Mouse (Mus musculus): ENCODE measurements around the gene Gm5134. TPM values are rescaled to one million over a fixed set of nuclear protein-coding genes. Genes with fewer than 3 reads are reported as not detected.

Gm5134 gene
- polyA plus RNA-seq, 1 experiment from 2014 or later, result not detected

DNA sequence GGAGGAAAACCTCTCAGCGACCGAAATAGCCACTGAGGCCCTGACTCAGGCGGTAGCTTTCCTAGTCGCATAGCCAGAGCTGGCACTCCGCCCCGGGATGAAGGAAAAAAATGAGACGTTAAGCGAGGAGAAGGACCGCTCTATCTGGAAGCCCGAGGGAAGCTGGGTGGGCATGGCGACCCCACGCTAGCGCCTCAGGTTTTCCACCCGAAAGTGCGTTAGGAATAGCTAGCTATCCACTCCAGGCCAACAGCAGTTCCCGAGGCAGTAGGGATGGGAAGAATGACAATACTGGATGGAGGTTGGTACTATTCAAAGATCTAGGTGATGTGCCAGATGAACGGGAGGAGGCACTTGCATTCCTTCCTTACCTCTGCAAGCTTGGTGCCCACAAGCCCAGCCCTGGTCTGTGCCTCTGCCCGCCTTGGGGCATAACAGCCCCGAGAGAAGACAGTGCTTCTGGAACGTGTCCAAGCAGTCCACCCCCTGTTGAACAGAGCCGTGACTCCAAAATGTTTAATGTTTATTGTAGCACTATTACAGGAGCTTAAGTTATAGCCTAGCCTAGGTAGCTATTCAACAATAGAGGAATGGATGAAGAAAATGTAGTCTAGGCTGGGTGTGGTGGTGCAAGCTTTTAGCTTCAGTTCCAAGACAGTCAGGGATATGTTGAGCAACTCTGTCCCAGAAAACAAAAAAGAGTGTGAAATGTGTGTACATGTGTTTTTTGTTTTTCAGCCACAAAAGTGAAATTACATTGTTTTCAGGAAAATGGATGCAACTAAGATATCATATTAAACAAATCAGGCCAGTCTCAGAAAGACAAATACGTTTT lies 32.4 kb upstream of the Gm5134 start:
- peak overlapping the region; percentile 99 for H3K27ac ChIP-seq (ENCODE audit: low read depth, low read length)
- ATAC-seq, result peak; percentile 59
- H3K4me2 ChIP-seq (ENCODE audit: low read length), result peak overlapping the region; percentile 87
- H3K9me3 ChIP-seq (ENCODE audit: control insufficient read depth, low read length), result no peaks in the 10 kb centered on the region
- no peaks in the 10 kb centered on the region for H3K36me3 ChIP-seq (ENCODE audit: control insufficient read depth, insufficient read depth, low read length)
- H3K9ac ChIP-seq (ENCODE audit: low read depth, low read length), result peak overlapping the region; percentile 90
- H3K4me1 ChIP-seq (ENCODE audit: control insufficient read depth, insufficient read depth, low read depth, low read length), result peaks cover 28% of the 10 kb centered on the region
- 4% methylated on average over 22 of the region's 22 CpGs for WGBS
- H3K4me3 ChIP-seq (ENCODE audit: low read length), result peak overlapping the region; percentile 83
- H3K27me3 ChIP-seq (replicated peaks; ENCODE audit: control insufficient read depth, insufficient read depth, low read length), result no peaks in the 10 kb centered on the region

DNA sequence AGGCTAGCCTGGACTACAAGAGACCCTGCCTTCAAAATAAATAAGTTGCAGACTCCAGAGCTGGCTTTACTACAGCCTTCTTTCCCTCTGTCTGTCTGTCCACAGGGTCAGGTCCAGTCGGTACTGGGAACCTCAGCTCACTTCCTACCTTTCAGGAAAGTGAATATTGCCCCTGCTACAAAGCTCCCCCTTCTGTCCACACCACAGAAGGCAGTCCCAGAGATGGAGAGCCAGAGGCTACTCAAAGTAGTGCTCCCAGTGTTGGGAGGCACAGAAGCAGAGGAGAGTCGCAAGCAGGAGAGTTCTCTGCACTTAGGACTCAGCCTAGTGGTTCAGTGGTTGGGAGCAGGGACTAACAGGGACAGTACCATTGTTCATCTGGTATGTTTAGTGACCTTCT lies 30.0 kb upstream of the Gm5134 start:
- ATAC-seq, result no peak

DNA sequence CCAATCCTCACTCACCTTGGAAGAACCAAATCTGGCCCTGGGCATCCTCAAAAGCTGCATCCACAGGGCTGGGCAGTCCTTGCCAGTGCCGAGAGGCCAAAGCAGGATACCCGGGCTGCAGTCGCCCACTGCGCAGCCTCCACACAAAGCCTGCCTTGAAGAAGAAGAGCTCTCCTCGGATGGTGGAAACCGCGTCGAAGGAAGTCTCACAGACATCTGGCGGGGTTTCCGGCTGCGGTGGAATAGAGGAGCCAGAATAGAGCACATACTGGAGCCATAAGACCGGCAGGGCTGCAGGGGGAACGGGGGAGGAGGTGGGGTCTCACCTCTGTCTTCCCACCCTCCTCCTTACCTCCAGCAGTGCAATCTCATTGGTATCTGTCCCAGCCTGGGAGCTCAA lies 27.9 kb upstream of the Gm5134 start:
- H3K4me3 ChIP-seq (ENCODE audit: low read length), result no peak overlapping the region
- no peak for ATAC-seq
- WGBS, result 73% methylated on average over 13 of the region's 13 CpGs
- no peaks in the 10 kb centered on the region for H3K27me3 ChIP-seq (replicated peaks; ENCODE audit: control insufficient read depth, insufficient read depth, low read length)
- H3K4me1 ChIP-seq (ENCODE audit: control insufficient read depth, insufficient read depth, low read depth, low read length), result peaks cover 14% of the 10 kb centered on the region
- H3K9me3 ChIP-seq (ENCODE audit: control insufficient read depth, low read length), result no peaks in the 10 kb centered on the region
- H3K9ac ChIP-seq (ENCODE audit: low read depth, low read length), result no peak overlapping the region
- no peaks in the 10 kb centered on the region for H3K36me3 ChIP-seq (ENCODE audit: control insufficient read depth, insufficient read depth, low read length)
- no peak overlapping the region for H3K4me2 ChIP-seq (ENCODE audit: low read length)
- no peak overlapping the region for H3K27ac ChIP-seq (ENCODE audit: low read depth, low read length)

More for the DNA sequence above, 30.0 kb upstream of the Gm5134 start:
- Histone ChIP-seq H3K4me3 (ENCODE audit: low read length) (no peak overlapping the region), H3K9ac (ENCODE audit: low read depth, low read length) (no peak overlapping the region), H3K27ac (ENCODE audit: low read depth, low read length) (no peak overlapping the region), H3K4me1 (ENCODE audit: control insufficient read depth, insufficient read depth, low read depth, low read length) (peaks cover 18% of the 10 kb centered on the region), H3K36me3 (ENCODE audit: control insufficient read depth, insufficient read depth, low read length) (no peaks in the 10 kb centered on the region), H3K4me2 (ENCODE audit: low read length) (no peak overlapping the region), H3K27me3 (replicated peaks; ENCODE audit: control insufficient read depth, insufficient read depth, low read length) (no peaks in the 10 kb centered on the region), H3K9me3 (ENCODE audit: control insufficient read depth, low read length) (no peaks in the 10 kb centered on the region)
- WGBS, result 59% methylated on average over 2 of the region's 2 CpGs

DNA sequence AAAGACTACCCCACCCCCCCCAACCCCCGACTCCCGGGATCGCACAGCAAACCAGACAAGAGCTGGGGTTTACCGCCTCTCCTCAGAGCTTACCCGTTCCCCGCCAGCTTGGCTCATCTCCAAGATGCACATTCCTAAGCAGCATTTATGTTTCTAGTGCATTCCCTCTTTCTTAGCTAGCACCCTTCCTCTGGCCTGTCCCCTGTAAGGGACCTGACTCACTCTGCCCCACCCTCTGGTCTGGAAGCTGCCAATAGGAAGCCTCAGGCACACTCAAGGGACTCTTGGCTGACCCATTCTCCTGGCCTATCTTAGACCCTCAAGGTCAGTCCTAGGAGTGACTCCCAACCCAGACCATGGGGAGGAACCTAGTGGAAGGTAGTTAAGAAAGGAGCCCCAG lies 24.0 kb upstream of the Gm5134 start:
- Histone ChIP-seq H3K4me2 (ENCODE audit: low read length) (no peak overlapping the region), H3K27ac (ENCODE audit: low read depth, low read length) (no peak overlapping the region), H3K4me1 (ENCODE audit: control insufficient read depth, insufficient read depth, low read depth, low read length) (peaks cover 18% of the 10 kb centered on the region), H3K9ac (ENCODE audit: low read depth, low read length) (no peak overlapping the region), H3K27me3 (replicated peaks; ENCODE audit: control insufficient read depth, insufficient read depth, low read length) (no peaks in the 10 kb centered on the region), H3K4me3 (ENCODE audit: low read length) (no peak overlapping the region), H3K36me3 (ENCODE audit: control insufficient read depth, insufficient read depth, low read length) (no peaks in the 10 kb centered on the region), H3K9me3 (ENCODE audit: control insufficient read depth, low read length) (no peaks in the 10 kb centered on the region)
- no peak for ATAC-seq
- 37% methylated on average over 6 of the region's 6 CpGs for WGBS

DNA sequence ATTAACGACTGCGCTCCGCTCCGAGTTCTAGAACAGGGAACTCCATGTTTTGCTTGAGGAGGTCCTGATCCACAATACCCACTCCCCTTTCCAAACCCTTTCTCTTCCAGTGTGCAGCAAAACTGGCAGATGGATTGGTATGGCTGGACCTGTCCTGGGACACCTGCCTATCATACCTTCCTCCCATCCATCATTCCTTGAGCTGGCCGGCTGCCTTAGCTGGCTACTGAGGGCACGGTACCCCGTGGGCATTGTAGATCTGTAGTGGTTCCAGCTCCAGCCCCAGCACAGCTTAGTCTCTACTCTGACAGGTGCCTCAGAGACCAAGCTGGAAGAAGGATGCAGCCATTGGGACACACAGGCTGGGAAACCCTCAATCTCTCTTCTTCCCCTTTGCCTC lies 23.0 kb upstream of the Gm5134 start:
- Histone ChIP-seq H3K9me3 (ENCODE audit: control insufficient read depth, low read length) (no peaks in the 10 kb centered on the region), H3K9ac (ENCODE audit: low read depth, low read length) (peak overlapping the region; percentile 48), H3K4me2 (ENCODE audit: low read length) (peak overlapping the region; percentile 95), H3K27me3 (replicated peaks; ENCODE audit: control insufficient read depth, insufficient read depth, low read length) (no peaks in the 10 kb centered on the region), H3K36me3 (ENCODE audit: control insufficient read depth, insufficient read depth, low read length) (no peaks in the 10 kb centered on the region), H3K4me3 (ENCODE audit: low read length) (peak overlapping the region; percentile 51), H3K27ac (ENCODE audit: low read depth, low read length) (no peak overlapping the region), H3K4me1 (ENCODE audit: control insufficient read depth, insufficient read depth, low read depth, low read length) (peaks cover 18% of the 10 kb centered on the region)
- ATAC-seq, result no peak
- WGBS, result 27% methylated on average over 7 of the region's 7 CpGs

DNA sequence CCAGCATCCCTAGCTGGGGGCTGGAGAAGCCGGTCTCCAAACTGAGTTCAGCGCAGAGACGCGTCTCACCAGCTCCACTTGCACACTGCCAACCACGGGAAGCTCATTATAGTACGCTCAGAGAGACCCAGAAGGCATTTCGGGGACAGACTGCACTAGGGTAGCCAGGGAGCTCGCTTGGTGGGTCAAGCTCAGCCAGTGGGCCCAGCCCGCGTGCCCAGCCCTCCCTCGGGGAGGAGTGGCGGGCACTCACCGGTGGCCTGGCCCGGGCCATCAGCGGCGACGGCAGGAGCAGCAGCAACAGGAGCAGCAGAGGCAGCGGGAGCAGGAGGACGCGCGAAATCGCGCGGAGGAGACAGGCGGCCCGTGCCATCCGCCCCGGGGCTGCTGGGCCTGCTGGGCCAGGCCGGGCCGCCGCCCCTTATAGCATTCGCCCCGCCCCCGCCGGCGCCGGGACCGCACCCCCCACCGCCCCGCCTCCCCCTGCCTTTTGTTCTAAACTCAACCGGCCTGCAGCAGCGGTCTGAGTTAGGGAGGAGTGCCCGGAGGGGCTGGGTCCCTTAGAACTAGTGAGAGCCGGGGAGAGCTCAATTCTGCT lies 22.1 kb upstream of the Gm5134 start:
- peaks cover 22% of the 10 kb centered on the region for H3K4me1 ChIP-seq (ENCODE audit: control insufficient read depth, insufficient read depth, low read depth, low read length)
- H3K9me3 ChIP-seq (ENCODE audit: control insufficient read depth, low read length), result no peaks in the 10 kb centered on the region
- no peaks in the 10 kb centered on the region for H3K36me3 ChIP-seq (ENCODE audit: control insufficient read depth, insufficient read depth, low read length)
- peak; percentile 38 for ATAC-seq
- H3K27me3 ChIP-seq (replicated peaks; ENCODE audit: control insufficient read depth, insufficient read depth, low read length), result no peaks in the 10 kb centered on the region
- H3K4me3 ChIP-seq (ENCODE audit: low read length), result peak overlapping the region; percentile 51
- H3K4me2 ChIP-seq (ENCODE audit: low read length), result peak overlapping the region; percentile 95
- H3K9ac ChIP-seq (ENCODE audit: low read depth, low read length), result peak overlapping the region; percentile 78
- WGBS, result under 1% methylated on average over 39 of the region's 44 CpGs
- H3K27ac ChIP-seq (ENCODE audit: low read depth, low read length), result peak overlapping the region; percentile 26; the same call in 1 of the 2 replicates

DNA sequence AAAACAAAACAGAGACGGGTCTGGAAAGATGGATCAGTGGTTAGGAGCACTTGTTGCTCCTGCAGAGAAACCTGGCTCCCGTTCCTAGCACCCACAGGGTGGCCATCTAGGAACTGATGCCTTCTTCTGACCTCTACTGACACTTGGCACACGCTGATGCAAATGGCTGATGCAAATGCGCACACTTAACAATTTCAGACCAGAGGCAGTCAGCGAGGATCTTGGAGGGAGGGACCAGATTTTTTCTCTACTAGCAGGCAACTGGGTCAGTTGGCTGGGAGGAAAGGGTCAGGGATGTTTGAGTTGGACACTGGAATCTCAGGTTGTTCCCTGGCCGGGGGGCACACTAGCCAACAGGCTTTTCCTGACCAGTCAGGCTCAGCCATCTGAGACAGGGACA lies 21.4 kb upstream of the Gm5134 start, which contains the start of gene Chchd10:
Gene Chchd10 (plus strand): TSS at position 240 of the 400 bp plus-strand sequence.
- no peaks in the 10 kb centered on the region for H3K27me3 ChIP-seq (replicated peaks; ENCODE audit: control insufficient read depth, insufficient read depth, low read length)
- H3K27ac ChIP-seq (ENCODE audit: low read depth, low read length), result peak within 1 kb of the TSS; percentile 26; the same call in 1 of the 2 replicates
- H3K36me3 ChIP-seq (ENCODE audit: control insufficient read depth, insufficient read depth, low read length), result no peaks in the 10 kb centered on the region
- no peaks in the 10 kb centered on the region for H3K9me3 ChIP-seq (ENCODE audit: control insufficient read depth, low read length)
- WGBS, result 28% methylated on average over 6 of the region's 6 CpGs
- peak within 1 kb of the TSS; percentile 51 for H3K4me3 ChIP-seq (ENCODE audit: low read length)
- no peak for ATAC-seq
- peak within 1 kb of the TSS; percentile 78 for H3K9ac ChIP-seq (ENCODE audit: low read depth, low read length)
- H3K4me1 ChIP-seq (ENCODE audit: control insufficient read depth, insufficient read depth, low read depth, low read length), result peaks cover 24% of the 10 kb centered on the region
- H3K4me2 ChIP-seq (ENCODE audit: low read length), result peak within 1 kb of the TSS; percentile 95

DNA sequence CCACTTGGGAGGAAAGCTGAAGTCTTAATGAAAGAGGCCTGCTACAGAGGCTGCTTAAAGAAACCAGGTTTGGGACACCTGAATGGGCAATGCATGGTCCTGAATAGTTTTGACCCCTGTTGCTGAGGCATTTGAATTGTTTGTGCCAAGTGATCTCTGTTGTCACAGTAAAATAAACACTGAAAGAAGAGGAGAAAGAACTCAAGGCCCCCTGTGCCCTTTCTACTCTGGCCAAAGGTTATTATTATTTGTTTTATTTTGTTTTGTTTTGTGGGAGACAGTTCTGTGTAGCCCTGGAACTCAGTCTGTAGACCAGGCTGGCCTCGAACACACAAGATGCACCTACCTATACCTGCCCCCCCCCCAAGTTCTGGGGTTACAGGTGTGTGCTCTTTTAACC lies 19.3 kb upstream of the Gm5134 start:
- no peak for ATAC-seq
- peak overlapping the region; percentile 74 for H3K4me2 ChIP-seq (ENCODE audit: low read length)
- WGBS, result 83% methylated on average over 1 of the region's 1 CpGs
- no peaks in the 10 kb centered on the region for H3K27me3 ChIP-seq (replicated peaks; ENCODE audit: control insufficient read depth, insufficient read depth, low read length)
- H3K4me1 ChIP-seq (ENCODE audit: control insufficient read depth, insufficient read depth, low read depth, low read length), result peaks cover 24% of the 10 kb centered on the region
- no peak overlapping the region for H3K27ac ChIP-seq (ENCODE audit: low read depth, low read length)
- H3K9ac ChIP-seq (ENCODE audit: low read depth, low read length), result no peak overlapping the region
- H3K9me3 ChIP-seq (ENCODE audit: control insufficient read depth, low read length), result no peaks in the 10 kb centered on the region
- no peak overlapping the region for H3K4me3 ChIP-seq (ENCODE audit: low read length)
- no peaks in the 10 kb centered on the region for H3K36me3 ChIP-seq (ENCODE audit: control insufficient read depth, insufficient read depth, low read length)
